Mouse (Mus musculus) ES-E14 (cell line): ENCODE measurements at regions not wholly inside any gene's neighbourhood (a gene's known extent, or its start where the extent isn't known, plus 50 kb on each side); places are given as distances from the start of the nearest gene placed in this dataset.

Experiments used
- CHD2 ChIP-seq: IDR thresholded peaks from 2 replicates; pipeline ENCODE4 v1.6.1; 2014; ENCODE audit warnings: mild to moderate bottlenecking, low read depth, low read length, inconsistent platforms
- HCFC1 ChIP-seq: IDR thresholded peaks from 2 replicates; pipeline ENCODE4 v1.6.1; 2012; ENCODE audit warnings: low read length, inconsistent platforms, borderline replicate concordance; ENCODE audit not compliant: insufficient read depth
- MAFK ChIP-seq: IDR thresholded peaks from 2 replicates; pipeline ENCODE4 v1.6.1; 2014; ENCODE audit warnings: mild to moderate bottlenecking, low read depth, low read length, inconsistent platforms; ENCODE audit not compliant: insufficient read depth
- ZNF384 ChIP-seq: IDR thresholded peaks from 2 replicates; pipeline ENCODE4 v1.6.1; 2012; ENCODE audit warnings: low read depth, low read length, inconsistent platforms

- TF ChIP-seq HCFC1: no peak
- TF ChIP-seq CHD2: no peak
- TF ChIP-seq ZNF384: no peak
- no peak for TF ChIP-seq MAFK
Measured at GRCm38 (mm10) chr8:90455321-90455720, 107.2 kb upstream of the Tox3 start.
